Mouse (Mus musculus): ENCODE data around the gene Spop. TPM values are rescaled to one million over a fixed set of nuclear protein-coding genes. Genes with fewer than 3 reads are reported as not detected.

Spop gene
- polyA plus RNA-seq, 1 experiment from 2014 or later: 199 TPM

DNA sequence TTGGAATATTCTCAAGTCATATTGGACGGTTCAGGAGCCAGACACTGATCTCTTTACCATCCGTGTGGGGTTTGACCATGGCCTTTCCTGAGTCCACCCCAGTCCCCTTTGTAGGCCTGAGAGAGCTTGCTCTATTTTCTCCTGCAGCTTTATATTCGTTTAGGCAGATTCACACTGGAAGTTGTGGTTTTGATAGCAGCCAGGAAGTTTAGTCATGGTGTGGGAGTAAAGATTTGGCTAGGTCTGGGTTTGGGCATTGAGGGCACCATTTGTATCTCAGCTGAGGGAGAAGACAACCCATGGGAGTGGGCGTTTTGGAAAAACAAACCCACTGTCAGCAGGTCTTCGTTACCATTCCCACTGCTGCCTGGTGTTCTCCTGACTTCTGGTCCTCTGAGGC is 34.3 kb upstream of the Spop start:
- ATAC-seq: no peak
- H3K27me3 ChIP-seq: no peaks in the 10 kb centered on the region
- no peaks in the 10 kb centered on the region for H3K4me1 ChIP-seq (replicated peaks)
- no peak overlapping the region for H3K27ac ChIP-seq
- no peak overlapping the region for H3K9ac ChIP-seq (replicated peaks)
- 78% methylated on average over 5 of the region's 5 CpGs for WGBS
- H3K36me3 ChIP-seq: peaks cover 8% of the 10 kb centered on the region; the same call in 1 of the 2 replicates
- no peak overlapping the region for H3K4me2 ChIP-seq (replicated peaks)
- no peaks in the 10 kb centered on the region for H3K9me3 ChIP-seq
- H3K4me3 ChIP-seq (replicated peaks): no peak overlapping the region

DNA sequence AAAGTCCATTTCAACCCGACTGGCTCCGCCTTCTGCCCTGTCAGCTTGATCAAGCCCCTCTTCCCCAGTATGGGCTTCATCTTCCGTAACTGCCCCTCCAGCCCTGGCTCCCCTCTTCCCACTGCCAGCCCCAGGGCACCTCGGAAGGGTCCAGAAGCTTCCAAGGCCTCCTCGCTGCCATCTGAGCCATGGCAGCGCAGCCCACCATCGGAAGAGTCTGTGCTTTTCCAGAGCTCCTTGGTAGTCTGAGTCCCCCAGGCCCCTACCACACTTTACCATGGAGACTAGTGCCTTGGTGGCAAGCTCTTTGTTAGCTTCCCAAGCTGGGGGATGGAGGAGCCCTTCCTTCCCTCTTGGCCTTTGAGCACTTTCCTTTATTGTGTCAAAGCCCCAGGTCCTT is 33.2 kb upstream of the Spop start:
- 91% methylated on average over 7 of the region's 7 CpGs for WGBS
- H3K36me3 ChIP-seq: peaks cover 6% of the 10 kb centered on the region; the same call in 1 of the 2 replicates
- H3K9me3 ChIP-seq: no peaks in the 10 kb centered on the region
- H3K4me1 ChIP-seq (replicated peaks): peaks cover 4% of the 10 kb centered on the region
- H3K27me3 ChIP-seq: no peaks in the 10 kb centered on the region
- no peak overlapping the region for H3K4me2 ChIP-seq (replicated peaks)
- no peak overlapping the region for H3K4me3 ChIP-seq (replicated peaks)
- no peak overlapping the region for H3K9ac ChIP-seq (replicated peaks)
- no peak for ATAC-seq
- no peak overlapping the region for H3K27ac ChIP-seq

DNA sequence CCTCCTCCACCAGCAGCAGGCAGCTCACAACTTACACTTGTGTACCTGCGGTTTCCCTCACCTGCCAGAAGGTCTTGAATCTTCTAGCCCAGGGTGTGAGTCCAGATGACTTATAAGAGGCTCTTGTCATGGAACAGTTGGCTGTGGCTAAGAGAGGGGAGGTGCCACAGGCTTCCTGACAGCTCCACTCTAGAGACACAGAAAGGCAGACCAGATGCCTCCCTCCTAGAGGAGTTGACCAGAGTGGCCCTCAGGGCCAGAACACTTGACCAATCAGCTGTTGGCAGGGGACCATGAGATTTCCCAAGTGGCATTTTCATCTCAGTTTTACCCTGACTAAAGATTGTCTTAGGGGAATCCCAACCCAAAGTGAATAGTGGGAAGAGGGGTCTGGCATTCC is 32.7 kb upstream of the Spop start:
- no peaks in the 10 kb centered on the region for H3K9me3 ChIP-seq
- 0 out of 2 replicates have a peak, but pooled peaks cover 3% of the 10 kb centered on the region for H3K36me3 ChIP-seq
- H3K27me3 ChIP-seq: no peaks in the 10 kb centered on the region
- ATAC-seq: no peak
- peaks cover 8% of the 10 kb centered on the region for H3K4me1 ChIP-seq (replicated peaks)
- H3K4me2 ChIP-seq (replicated peaks): no peak overlapping the region
- no peak overlapping the region for H3K27ac ChIP-seq
- no peak overlapping the region for H3K9ac ChIP-seq (replicated peaks)
- H3K4me3 ChIP-seq (replicated peaks): no peak overlapping the region
- 96% methylated on average over 1 of the region's 1 CpGs for WGBS

DNA sequence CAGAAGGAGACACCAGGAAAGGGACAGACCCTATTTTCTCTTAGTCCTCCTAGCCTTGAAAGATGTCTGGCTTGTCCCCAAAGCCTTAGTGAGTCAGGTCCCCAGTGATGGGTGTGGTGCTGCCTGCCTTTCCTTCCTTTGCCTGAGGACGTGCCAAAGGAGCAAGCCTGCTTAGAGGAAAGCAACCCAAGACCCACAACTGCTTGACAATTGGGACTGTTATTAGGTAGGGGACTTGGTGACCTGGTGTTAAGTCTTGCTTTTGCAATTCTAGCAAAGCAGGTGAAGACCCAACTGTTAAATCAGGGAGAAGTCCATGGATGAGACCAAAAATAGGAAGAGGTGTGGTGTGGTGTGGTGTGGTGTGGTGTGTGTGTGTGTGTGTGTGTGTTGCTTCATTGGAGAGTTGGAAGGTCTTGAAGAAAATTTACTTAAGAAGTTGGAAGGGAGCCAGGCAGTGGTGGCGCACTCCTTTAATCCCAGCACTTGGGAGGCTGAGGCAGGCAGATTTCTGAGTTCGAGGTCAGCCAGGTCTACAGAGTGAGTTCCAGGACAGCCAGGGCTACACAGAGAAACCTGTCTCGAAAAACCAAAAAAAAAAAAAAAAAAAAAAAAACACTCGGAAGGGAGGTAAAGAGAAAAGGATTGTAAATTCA is 30.4 kb upstream of the Spop start:
- Histone ChIP-seq H3K4me1 (replicated peaks) (peaks cover 20% of the 10 kb centered on the region), H3K36me3 (peaks cover 22% of the 10 kb centered on the region), H3K9ac (replicated peaks) (no peak overlapping the region), H3K9me3 (no peaks in the 10 kb centered on the region), H3K4me3 (replicated peaks) (no peak overlapping the region), H3K4me2 (replicated peaks) (no peak overlapping the region), H3K27ac (no peak overlapping the region), H3K27me3 (no peaks in the 10 kb centered on the region)
- no peak for ATAC-seq
- WGBS: 92% methylated on average over 5 of the region's 5 CpGs

DNA sequence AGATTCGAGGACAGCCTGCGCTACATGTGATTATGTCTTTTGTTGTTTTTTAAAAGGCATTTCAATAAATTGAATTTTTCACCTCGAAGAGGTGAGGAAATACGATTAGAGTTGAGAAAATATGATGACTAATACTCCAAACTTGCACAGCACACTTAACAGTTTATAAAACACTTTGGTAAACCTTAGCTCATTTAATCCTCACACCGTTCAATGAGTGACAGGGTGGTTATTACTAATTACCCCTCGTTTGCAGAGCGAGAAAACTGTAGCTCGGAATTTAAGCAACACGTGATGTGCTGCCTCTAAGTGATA is 29.9 kb upstream of the Spop start:
- Histone ChIP-seq H3K4me2 (replicated peaks) (peak overlapping the region; percentile 40), H3K27ac (peak overlapping the region; percentile 62; the same call in 1 of the 2 replicates), H3K4me3 (replicated peaks) (peak overlapping the region; percentile 25), H3K27me3 (no peaks in the 10 kb centered on the region), H3K4me1 (replicated peaks) (peaks cover 20% of the 10 kb centered on the region), H3K9me3 (no peaks in the 10 kb centered on the region), H3K9ac (replicated peaks) (no peak overlapping the region), H3K36me3 (peaks cover 27% of the 10 kb centered on the region)
- WGBS: 41% methylated on average over 9 of the region's 9 CpGs
- ATAC-seq: no peak

DNA sequence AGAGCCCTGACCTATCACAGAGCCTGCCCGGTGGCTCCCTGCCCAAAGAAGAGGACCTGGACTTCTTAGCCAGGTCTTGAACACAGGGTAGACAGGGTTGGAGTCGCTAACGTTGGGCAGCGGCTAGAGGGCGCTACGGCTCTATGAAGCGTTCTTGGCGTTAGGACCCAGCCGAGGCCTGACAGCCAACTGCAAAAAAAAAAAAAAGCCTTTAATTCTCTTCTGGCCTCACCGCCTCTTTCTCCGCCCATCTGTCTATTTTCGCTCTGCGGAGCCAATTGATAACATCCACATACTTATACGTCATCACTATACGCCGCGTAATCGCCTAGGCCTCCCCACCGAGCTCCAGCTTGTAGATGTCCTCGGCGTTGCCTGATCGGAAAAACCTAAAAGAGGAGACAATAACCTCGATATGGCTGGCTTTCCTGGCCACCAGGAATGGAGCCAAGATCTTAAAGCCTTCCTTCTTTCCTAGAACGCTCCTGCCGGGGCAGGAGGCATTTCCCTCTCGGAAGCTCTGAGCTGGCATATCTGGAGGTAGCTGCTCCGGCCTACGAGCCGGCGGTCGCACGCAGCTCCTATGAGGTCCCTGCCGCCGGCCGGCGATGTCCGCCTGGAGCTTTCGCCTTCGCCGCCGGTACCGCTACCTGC is 29.4 kb upstream of the Spop start, which contains the start of gene Slc35b1:
TSS of gene Slc35b1 (plus strand) at position 374 of the 654 bp plus-strand sequence.
- H3K36me3 ChIP-seq: peaks cover 32% of the 10 kb centered on the region
- WGBS: 0% methylated on average over 42 of the region's 42 CpGs

DNA sequence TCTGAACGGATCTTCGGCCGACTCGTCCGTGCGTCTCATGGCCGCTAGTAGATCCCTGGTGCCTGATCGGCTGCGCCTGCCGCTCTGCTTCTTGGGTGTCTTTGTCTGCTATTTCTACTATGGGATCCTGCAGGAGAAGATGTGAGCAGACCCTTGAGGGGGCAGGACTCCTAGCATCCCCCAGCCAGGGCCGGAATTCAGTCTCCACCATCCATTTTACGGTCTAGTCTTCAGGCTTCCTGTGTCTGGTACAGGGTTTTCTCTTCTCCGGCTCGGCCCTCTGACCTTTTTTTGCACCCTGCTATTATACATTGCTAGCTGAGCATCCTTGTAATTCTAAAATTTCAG is 28.9 kb upstream of the Spop start:
- H3K4me3 ChIP-seq (replicated peaks): peak overlapping the region; percentile 69
- peaks cover 37% of the 10 kb centered on the region for H3K36me3 ChIP-seq
- H3K9me3 ChIP-seq: no peaks in the 10 kb centered on the region
- H3K4me2 ChIP-seq (replicated peaks): peak overlapping the region; percentile 66
- WGBS: under 1% methylated on average over 14 of the region's 14 CpGs
- H3K27me3 ChIP-seq: no peaks in the 10 kb centered on the region
- peak overlapping the region; percentile 84 for H3K9ac ChIP-seq (replicated peaks)
- peak; percentile 51 for ATAC-seq
- H3K27ac ChIP-seq: peak overlapping the region; percentile 90
- peaks cover 20% of the 10 kb centered on the region for H3K4me1 ChIP-seq (replicated peaks)

More for the DNA sequence above, 29.4 kb upstream of the Spop start, which contains the start of gene Slc35b1:
- H3K4me3 ChIP-seq (replicated peaks): peak within 1 kb of the TSS; percentile 69
- H3K9me3 ChIP-seq: no peaks in the 10 kb centered on the region
- peak within 1 kb of the TSS; percentile 90 for H3K27ac ChIP-seq
- H3K9ac ChIP-seq (replicated peaks): peak within 1 kb of the TSS; percentile 84
- peak within 1 kb of the TSS; percentile 66 for H3K4me2 ChIP-seq (replicated peaks)
- peaks cover 20% of the 10 kb centered on the region for H3K4me1 ChIP-seq (replicated peaks)
- no peaks in the 10 kb centered on the region for H3K27me3 ChIP-seq
- peak; percentile 94 for ATAC-seq

DNA sequence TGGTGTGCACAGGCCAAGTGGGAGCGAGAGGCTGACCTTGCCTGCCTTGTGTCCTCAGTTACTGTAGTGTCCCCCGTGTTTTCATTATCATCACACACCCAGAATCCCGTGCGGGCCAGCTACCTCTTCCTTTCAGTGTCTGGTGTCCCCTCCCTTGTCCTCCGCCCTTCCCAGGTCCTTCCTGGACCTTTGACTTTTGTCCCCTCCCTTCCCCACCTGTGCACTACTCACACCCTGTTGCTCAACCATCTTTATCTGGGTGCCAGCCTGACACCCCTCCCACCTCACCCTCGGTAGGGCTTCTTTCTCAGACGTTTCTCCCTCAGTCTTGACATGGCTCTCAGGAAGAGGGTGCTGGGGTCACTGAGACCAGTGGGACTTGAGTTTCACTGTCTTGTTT is 26.5 kb upstream of the Spop start:
- Histone ChIP-seq H3K9ac (replicated peaks) (no peak overlapping the region), H3K4me3 (replicated peaks) (no peak overlapping the region), H3K4me2 (replicated peaks) (no peak overlapping the region), H3K9me3 (no peaks in the 10 kb centered on the region), H3K27ac (no peak overlapping the region), H3K36me3 (peaks cover 60% of the 10 kb centered on the region), H3K4me1 (replicated peaks) (peaks cover 28% of the 10 kb centered on the region), H3K27me3 (no peaks in the 10 kb centered on the region)
- 88% methylated on average over 7 of the region's 7 CpGs for WGBS
- no peak for ATAC-seq

DNA sequence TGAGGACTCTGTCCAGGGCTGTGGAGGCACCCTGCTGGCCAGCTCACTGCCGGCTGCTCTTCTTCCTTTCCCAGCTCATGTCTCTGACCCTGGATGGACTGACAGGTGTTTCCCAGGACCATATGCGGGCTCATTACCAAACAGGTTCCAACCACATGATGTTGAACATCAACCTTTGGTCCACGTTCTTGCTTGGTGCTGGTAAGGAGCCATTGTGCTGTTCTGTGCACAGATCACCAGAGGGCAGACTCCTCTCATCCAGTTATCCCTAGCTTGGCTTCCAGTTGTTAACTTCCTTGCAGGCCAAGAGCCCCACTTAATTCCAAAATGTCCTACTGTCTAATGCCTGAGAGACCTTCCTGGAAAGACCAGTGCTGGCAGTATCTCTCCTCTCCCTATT is 24.9 kb upstream of the Spop start:
- no peak for ATAC-seq
- 79% methylated on average over 3 of the region's 3 CpGs for WGBS
- Histone ChIP-seq H3K27ac (no peak overlapping the region), H3K9me3 (no peaks in the 10 kb centered on the region), H3K4me1 (replicated peaks) (peaks cover 38% of the 10 kb centered on the region), H3K36me3 (peaks cover 61% of the 10 kb centered on the region), H3K4me2 (replicated peaks) (no peak overlapping the region), H3K4me3 (replicated peaks) (no peak overlapping the region), H3K9ac (replicated peaks) (no peak overlapping the region), H3K27me3 (no peaks in the 10 kb centered on the region)

DNA sequence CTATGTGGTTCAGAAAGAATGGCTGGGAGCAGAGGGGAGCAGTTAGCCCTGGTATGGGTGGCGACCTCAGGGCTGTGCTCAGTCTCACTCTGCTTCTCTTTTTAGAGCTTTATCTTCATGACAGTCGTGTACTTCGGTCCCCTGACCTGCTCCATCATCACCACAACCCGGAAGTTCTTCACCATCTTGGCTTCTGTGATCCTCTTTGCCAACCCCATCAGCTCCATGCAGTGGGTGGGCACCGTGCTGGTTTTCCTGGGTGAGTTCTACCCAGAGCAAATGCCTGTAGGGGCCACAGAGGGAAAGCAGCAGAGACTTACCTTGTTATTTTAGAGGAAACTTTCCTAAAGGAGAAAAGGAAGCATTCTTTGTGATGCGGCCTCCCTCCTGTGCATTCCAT is 23.5 kb upstream of the Spop start:
- Histone ChIP-seq H3K4me1 (replicated peaks) (peaks cover 37% of the 10 kb centered on the region), H3K27me3 (no peaks in the 10 kb centered on the region), H3K27ac (no peak overlapping the region), H3K36me3 (peaks cover 61% of the 10 kb centered on the region), H3K4me3 (replicated peaks) (no peak overlapping the region), H3K9ac (replicated peaks) (peak overlapping the region; percentile 28; the same call in 1 of the 2 replicates), H3K9me3 (no peaks in the 10 kb centered on the region), H3K4me2 (replicated peaks) (no peak overlapping the region)
- WGBS: 96% methylated on average over 6 of the region's 6 CpGs
- no peak for ATAC-seq

DNA sequence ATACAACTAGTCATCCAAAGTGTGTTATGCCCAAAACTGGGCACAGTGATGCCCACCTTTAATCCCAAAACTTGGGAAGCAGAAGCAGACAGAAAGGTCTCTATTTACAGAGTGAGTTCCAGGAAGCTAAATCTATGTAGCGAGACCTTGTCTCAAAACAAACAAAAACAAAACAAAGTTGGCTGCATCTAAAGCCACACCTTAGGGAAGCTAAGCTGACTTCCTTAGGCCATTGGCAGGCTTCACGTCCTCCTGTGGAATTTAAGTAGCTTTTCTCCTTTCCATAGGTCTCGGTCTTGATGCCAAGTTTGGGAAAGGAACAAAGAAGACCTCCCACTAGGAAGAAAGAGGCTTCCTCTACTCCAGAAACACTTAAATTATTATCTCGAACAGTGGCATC is 22.7 kb upstream of the Spop start:
- H3K27ac ChIP-seq: no peak overlapping the region
- peaks cover 61% of the 10 kb centered on the region for H3K36me3 ChIP-seq
- H3K4me2 ChIP-seq (replicated peaks): no peak overlapping the region
- no peak overlapping the region for H3K4me3 ChIP-seq (replicated peaks)
- H3K9ac ChIP-seq (replicated peaks): no peak overlapping the region
- whole genome bisulfite sequencing: 69% methylated on average over 4 of the region's 4 CpGs
- H3K4me1 ChIP-seq (replicated peaks): peaks cover 29% of the 10 kb centered on the region
- H3K27me3 ChIP-seq: no peaks in the 10 kb centered on the region
- ATAC-seq: no peak
- no peaks in the 10 kb centered on the region for H3K9me3 ChIP-seq

DNA sequence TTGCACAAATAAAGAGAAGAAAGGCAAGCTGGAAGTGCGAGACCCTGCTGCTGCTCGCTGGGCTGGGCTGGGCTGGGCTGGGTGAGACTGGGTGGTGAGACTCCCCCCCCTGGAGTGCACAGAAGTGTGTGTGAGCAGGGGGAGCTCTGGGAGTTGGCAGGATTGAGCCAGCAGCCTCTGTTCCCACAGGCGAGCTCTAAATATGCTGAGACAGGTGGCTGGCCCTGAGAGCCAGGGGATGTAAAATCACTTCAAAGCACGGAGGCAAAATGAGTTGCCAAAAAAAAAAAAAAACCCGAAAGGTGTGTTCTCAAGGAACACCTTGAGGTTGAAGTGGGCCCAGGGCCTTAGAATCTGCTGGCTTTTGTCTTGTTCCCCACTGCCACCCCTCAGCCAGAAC is 22.1 kb upstream of the Spop start:
- Histone ChIP-seq H3K4me2 (replicated peaks) (no peak overlapping the region), H3K4me3 (replicated peaks) (no peak overlapping the region), H3K27ac (no peak overlapping the region; the same call in 1 of the 2 replicates), H3K9me3 (no peaks in the 10 kb centered on the region), H3K27me3 (peaks cover 4% of the 10 kb centered on the region; the same call in 1 of the 2 replicates), H3K36me3 (peaks cover 57% of the 10 kb centered on the region), H3K9ac (replicated peaks) (no peak overlapping the region), H3K4me1 (replicated peaks) (peaks cover 24% of the 10 kb centered on the region)
- 80% methylated on average over 5 of the region's 5 CpGs for WGBS
- ATAC-seq: no peak

All from midbrain, embryonic 13.5 days (tissue).